Mouse (Mus musculus) G1E (cell line): ENCODE data around the gene Gfy. TPM values are rescaled to one million over a fixed set of nuclear protein-coding genes. Genes with fewer than 3 reads are reported as not detected.

Source experiments
- ATAC-seq: 2 replicates; pipeline ENCODE4 v1.8.0; 2016; ENCODE audit warnings: mild to moderate bottlenecking; ENCODE audit not compliant: insufficient number of reproducible peaks, poor library complexity, low FRiP score, severe bottlenecking; ENCODE audit errors: extremely low read depth
- DNase-seq: peaks from one replicate; pipeline ENCODE4 v3.0.0; 2012; ENCODE audit warnings: low spot score
- H3K27me3 ChIP-seq: 2 replicates; pipeline ENCODE4 v1.6.1; 2012; ENCODE audit warnings: mild to moderate bottlenecking, low read length, inconsistent platforms; ENCODE audit not compliant: insufficient read depth
- H3K36me3 ChIP-seq: replicated peaks from 2 replicates; pipeline ENCODE3; 2012; ENCODE audit warnings: mild to moderate bottlenecking, inconsistent platforms
- H3K4me1 ChIP-seq: 2 replicates; pipeline ENCODE4 v1.6.1; 2012; ENCODE audit warnings: low read depth, low read length, inconsistent platforms, mixed read lengths; ENCODE audit not compliant: insufficient read depth
- H3K4me3 ChIP-seq: 2 replicates; pipeline ENCODE4 v1.5.1; 2012; ENCODE audit warnings: low read depth, mild to moderate bottlenecking, inconsistent platforms, low read length, moderate library complexity, mixed read lengths
- H3K9me3 ChIP-seq: replicated peaks from 2 replicates; pipeline ENCODE4 v1.6.1; 2012; ENCODE audit warnings: inconsistent platforms
- CTCF ChIP-seq: IDR thresholded peaks from 2 replicates; pipeline ENCODE4 v1.5.1; 2012; ENCODE audit warnings: low read depth, low read length, inconsistent platforms, mixed read lengths
- GATA1 ChIP-seq: IDR thresholded peaks from 2 replicates; pipeline ENCODE4 v1.6.1; 2012; ENCODE audit warnings: borderline replicate concordance, low read length, inconsistent platforms, mixed read lengths
- GATA2 ChIP-seq: IDR thresholded peaks from 2 replicates; pipeline ENCODE4 v1.6.1; 2012; ENCODE audit warnings: low read depth, low read length, inconsistent platforms, borderline replicate concordance
- POLR2AphosphoS5 ChIP-seq: IDR thresholded peaks from 2 replicates; pipeline ENCODE4 v1.6.1; 2012; ENCODE audit warnings: low read depth, low read length, inconsistent platforms; ENCODE audit not compliant: insufficient replicate concordance
- TAL1 ChIP-seq: conservative IDR thresholded peaks from 2 replicates; pipeline ENCODE4 v1.6.1; 2012; ENCODE audit warnings: low read depth, low read length, inconsistent platforms, mixed read lengths
- polyA plus RNA-seq: library from polyadenylated mRNA; stranded (reverse); fragments of >175 nt; gene quantifications from 2 replicates; pipeline ENCODE4 v1.2.3, GENCODE M21; 2012
- total RNA-seq, 2 experiments: library from RNA; stranded (forward) in 1 of 2; stranded (reverse) in 1 of 2; fragments of 200-1000 nt in 1 of 2; fragments of >200 nt in 1 of 2; fragmentation: Nextera tagmentation in 1 of 2; gene quantifications; 2 replicates each; pipeline ENCODE4 v1.2.3; 2014 to 2017

Gfy gene
- total and polyA plus RNA-seq, 3 experiments = 0.05 TPM; not detected in 2

DNA sequence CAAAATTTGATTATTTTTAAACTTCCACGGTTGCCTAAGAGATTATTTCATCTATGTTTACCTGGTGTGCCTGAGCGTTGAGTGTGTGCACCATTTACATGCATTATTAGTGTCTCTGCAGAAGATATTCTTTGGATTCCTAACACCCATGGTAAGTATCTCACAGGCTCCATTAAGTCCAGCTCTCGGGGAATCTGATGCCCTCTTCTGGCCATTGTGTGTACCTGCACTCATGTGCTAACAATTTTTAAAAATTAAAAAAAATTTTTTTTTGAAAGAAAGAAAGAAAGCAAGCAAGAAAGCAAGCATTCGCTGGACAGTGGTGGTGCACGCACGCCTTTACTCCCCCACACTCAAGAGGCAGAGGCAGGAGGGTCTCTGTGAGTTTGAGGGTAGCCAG lies 28.9 kb upstream of the Gfy start:
- ATAC-seq (no peak), DNase-seq (no peak)
- TF ChIP-seq GATA2 (no peak), CTCF (no peak), TAL1 (no peak), GATA1 (no peak), POLR2AphosphoS5 (no peak)
- no peaks in the 10 kb centered on the region for H3K36me3 ChIP-seq
- no peak overlapping the region for H3K4me3 ChIP-seq
- peaks cover 38% of the 10 kb centered on the region for H3K27me3 ChIP-seq
- H3K9me3 ChIP-seq = no peaks in the 10 kb centered on the region
- peaks cover 11% of the 10 kb centered on the region for H3K4me1 ChIP-seq

DNA sequence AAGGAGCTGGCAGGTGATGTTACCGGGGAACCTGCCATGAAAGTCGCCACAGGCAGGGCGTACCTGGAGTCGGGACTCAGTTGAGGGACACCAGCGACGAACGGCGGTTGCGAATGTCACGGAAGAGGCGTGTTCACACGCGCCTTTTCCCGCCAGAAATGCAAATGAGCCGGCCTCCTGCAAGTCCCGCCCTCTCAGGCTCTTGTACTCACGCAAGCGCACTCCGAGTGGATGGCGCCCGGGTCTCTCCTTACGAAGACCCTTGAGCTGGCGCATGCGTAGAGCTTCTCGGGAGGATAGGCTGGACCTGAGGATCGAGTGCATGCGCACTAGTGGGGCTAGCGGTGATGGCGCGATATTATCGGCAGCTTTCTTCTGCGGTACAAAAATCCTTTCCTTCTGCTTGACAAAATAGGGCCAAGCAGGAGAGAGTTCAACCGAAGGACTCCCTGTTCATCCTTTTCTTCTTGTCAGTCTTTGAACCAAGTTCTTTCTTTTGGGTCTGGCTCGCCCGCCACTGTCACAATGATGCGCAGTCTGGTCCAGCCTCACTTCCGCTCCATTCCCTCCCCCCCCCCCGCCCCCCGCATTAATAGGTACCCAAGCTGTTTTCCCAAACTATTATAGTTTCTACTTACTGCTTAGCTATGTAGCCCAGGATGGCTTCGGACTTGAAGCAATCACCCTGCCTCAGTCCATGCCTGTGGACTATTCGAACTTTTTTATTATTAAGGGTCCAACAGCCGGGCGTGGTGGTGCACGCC lies 25.2 kb upstream of the Gfy start, which contains the start of gene Ccdc155:
TSS of gene Ccdc155 (minus strand) at position 513 of the 764 bp plus-strand sequence.
- no peak for ATAC-seq

GRCm38 (mm10) chr7:45202654-45203053 lies 23.3 kb upstream of the Gfy start:
- Histone ChIP-seq H3K27me3 (peaks cover 34% of the 10 kb centered on the region), H3K9me3 (no peaks in the 10 kb centered on the region), H3K36me3 (no peaks in the 10 kb centered on the region), H3K4me1 (0 out of 2 replicates have a peak, but pooled peaks cover 2% of the 10 kb centered on the region), H3K4me3 (no peak overlapping the region)
- no peak for TF ChIP-seq POLR2AphosphoS5
- no peak for TF ChIP-seq GATA2
- no peak for TF ChIP-seq GATA1
- no peak for TF ChIP-seq TAL1
- no peak for TF ChIP-seq CTCF
- ATAC-seq (no peak), DNase-seq (no peak)

More for the DNA sequence above, 25.2 kb upstream of the Gfy start, which contains the start of gene Ccdc155:
- no peak for TF ChIP-seq GATA2
- TF ChIP-seq POLR2AphosphoS5 = no peak
- no peak for TF ChIP-seq GATA1
- TF ChIP-seq TAL1 = no peak
- H3K4me1 ChIP-seq = no peaks in the 10 kb centered on the region
- H3K36me3 ChIP-seq = no peaks in the 10 kb centered on the region
- no peak within 1 kb of the TSS; the same call in 1 of the 2 replicates for H3K4me3 ChIP-seq
- DNase-seq = no peak
- peaks cover 25% of the 10 kb centered on the region for H3K27me3 ChIP-seq
- H3K9me3 ChIP-seq = no peaks in the 10 kb centered on the region

- no peak for DNase-seq
- TF ChIP-seq TAL1 (no peak), POLR2AphosphoS5 (no peak), CTCF (no peak), GATA2 (no peak), GATA1 (no peak)
Measured at GRCm38 (mm10) chr7:45198961-45199360, 19.6 kb upstream of the Gfy start.

GRCm38 (mm10) chr7:45198435-45198834 lies 19.1 kb upstream of the Gfy start:
- H3K4me3 ChIP-seq = no peak overlapping the region
- H3K27me3 ChIP-seq = peaks cover 58% of the 10 kb centered on the region
- DNase-seq (peak; percentile 54), ATAC-seq (no peak)
- H3K9me3 ChIP-seq = no peaks in the 10 kb centered on the region
- TF ChIP-seq TAL1 = no peak
- no peak for TF ChIP-seq POLR2AphosphoS5
- TF ChIP-seq GATA1 = no peak
- no peak for TF ChIP-seq CTCF
- no peak for TF ChIP-seq GATA2
- peaks cover 10% of the 10 kb centered on the region for H3K4me1 ChIP-seq
- no peaks in the 10 kb centered on the region for H3K36me3 ChIP-seq

More at GRCm38 (mm10) chr7:45198961-45199360, 19.6 kb upstream of the Gfy start:
- Histone ChIP-seq H3K27me3 (peaks cover 53% of the 10 kb centered on the region), H3K9me3 (no peaks in the 10 kb centered on the region), H3K4me3 (no peak overlapping the region), H3K4me1 (peaks cover 10% of the 10 kb centered on the region), H3K36me3 (no peaks in the 10 kb centered on the region)
- ATAC-seq = no peak

DNA sequence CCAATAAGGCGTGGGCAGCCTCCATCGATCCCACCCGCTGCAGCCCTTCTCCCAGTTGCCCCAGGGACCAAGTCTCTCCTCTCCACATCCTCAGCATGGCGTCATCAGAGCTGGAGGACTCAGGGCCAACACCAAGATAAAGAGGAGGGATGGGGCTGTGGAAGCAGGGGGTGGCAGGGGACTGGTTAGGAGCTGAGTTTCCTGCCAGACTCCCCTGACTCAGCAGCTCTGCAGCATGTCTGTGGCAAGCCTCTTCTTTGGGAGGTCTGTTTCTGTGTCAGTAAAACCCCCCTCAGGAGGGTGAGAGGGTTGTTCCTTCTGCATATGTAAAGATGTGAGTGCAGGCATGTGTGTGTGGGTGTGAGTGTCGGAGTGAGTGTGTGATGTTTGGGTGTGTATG lies 17.6 kb upstream of the Gfy start:
- TF ChIP-seq TAL1 = no peak
- TF ChIP-seq POLR2AphosphoS5 = no peak
- TF ChIP-seq CTCF = no peak
- TF ChIP-seq GATA1 = no peak
- no peak for TF ChIP-seq GATA2

DNA sequence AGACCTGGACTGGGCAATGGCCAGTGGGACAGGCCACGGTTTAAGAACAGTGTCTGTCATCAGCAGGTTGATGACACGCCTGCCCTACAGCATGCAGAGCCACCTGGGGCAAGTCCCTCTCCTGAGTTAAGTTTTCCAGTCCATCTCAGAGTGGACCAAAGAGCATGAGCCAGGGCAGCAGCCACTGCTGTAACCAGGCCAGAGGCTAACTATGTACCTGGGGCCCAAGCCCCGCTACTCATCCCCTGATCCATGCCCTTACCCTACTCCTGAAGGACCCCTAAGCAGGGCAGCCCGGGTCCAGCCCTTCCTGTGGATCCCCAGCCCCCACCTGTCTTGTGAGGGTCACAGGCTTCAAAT lies 16.8 kb upstream of the Gfy start:
- Histone ChIP-seq H3K9me3 (no peaks in the 10 kb centered on the region), H3K4me3 (no peak overlapping the region), H3K27me3 (peaks cover 77% of the 10 kb centered on the region), H3K36me3 (no peaks in the 10 kb centered on the region), H3K4me1 (peaks cover 10% of the 10 kb centered on the region)
- no peak for TF ChIP-seq TAL1
- no peak for TF ChIP-seq POLR2AphosphoS5
- TF ChIP-seq CTCF = no peak
- no peak for TF ChIP-seq GATA1
- no peak for TF ChIP-seq GATA2
- DNase-seq = no peak
- ATAC-seq = no peak

More for the DNA sequence above, 17.6 kb upstream of the Gfy start:
- H3K36me3 ChIP-seq = no peaks in the 10 kb centered on the region
- DNase-seq (no peak), ATAC-seq (no peak)
- H3K4me1 ChIP-seq = peaks cover 10% of the 10 kb centered on the region
- peaks cover 68% of the 10 kb centered on the region for H3K27me3 ChIP-seq
- H3K9me3 ChIP-seq = no peaks in the 10 kb centered on the region
- no peak overlapping the region for H3K4me3 ChIP-seq
